Mouse (Mus musculus) G1E (cell line): ENCODE results near the gene 1700010B08Rik.

Experiments used
- CTCF ChIP-seq: IDR thresholded peaks from 2 replicates; pipeline ENCODE4 v1.5.1; 2012; ENCODE audit warnings: low read depth, low read length, inconsistent platforms, mixed read lengths
- GATA1 ChIP-seq: IDR thresholded peaks from 2 replicates; pipeline ENCODE4 v1.6.1; 2012; ENCODE audit warnings: borderline replicate concordance, low read length, inconsistent platforms, mixed read lengths
- GATA2 ChIP-seq: IDR thresholded peaks from 2 replicates; pipeline ENCODE4 v1.6.1; 2012; ENCODE audit warnings: low read depth, low read length, inconsistent platforms, borderline replicate concordance
- TAL1 ChIP-seq: conservative IDR thresholded peaks from 2 replicates; pipeline ENCODE4 v1.6.1; 2012; ENCODE audit warnings: low read depth, low read length, inconsistent platforms, mixed read lengths

GRCm38 (mm10) chr2:173673469-173673868 is 45.7 kb upstream of the 1700010B08Rik start:
- TF ChIP-seq CTCF (no peak), GATA1 (no peak), TAL1 (no peak), GATA2 (no peak)
